Comparison of ENCODE assay signal across 8 mouse cellular contexts in the genomic region with DNA sequence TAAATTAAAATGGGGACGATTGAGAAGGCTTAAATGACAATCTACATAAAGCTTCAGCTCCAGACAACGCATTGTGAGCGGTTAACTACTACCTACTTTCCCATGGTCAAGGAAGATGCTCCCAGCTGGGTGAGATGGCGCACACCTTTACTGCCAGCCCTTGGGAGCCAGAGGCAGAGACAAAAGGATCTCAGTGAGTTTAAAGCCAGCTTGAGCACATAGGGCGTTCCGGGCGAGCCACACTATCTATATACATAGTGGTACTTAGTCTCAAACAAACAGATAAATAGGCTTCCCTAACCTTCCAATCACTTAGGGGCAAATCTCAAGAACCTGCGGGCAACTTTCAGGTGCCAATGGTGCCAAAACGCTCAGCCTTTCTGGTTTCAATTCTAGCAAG. TPM values are rescaled to one million over a fixed set of nuclear protein-coding genes. Genes with fewer than 3 reads are reported as not detected.
DNase-seq lines count a peak whose midpoint lies in the region; ATAC-seq and TF ChIP-seq lines count a peak whose summit lies in the region.

No protein-coding gene starts in this region.

- H3K9ac ChIP-seq in forebrain, embryonic 16.5 days (replicated peaks; ENCODE audit: low read depth, low read length), result peak overlapping the region; percentile 79

- WGBS in heart, embryonic 10.5 days, result 21% methylated on average over 9 of the region's 9 CpGs
- 23% methylated on average over 9 of the region's 9 CpGs for WGBS in forebrain, embryonic 16.5 days
- 23% methylated on average over 9 of the region's 9 CpGs for WGBS in macrophage (ENCODE audit: missing documents)

- H3K4me3 ChIP-seq in heart, embryonic 10.5 days, result peak overlapping the region; percentile 87
- H3K4me3 ChIP-seq in G1E (ENCODE audit: low read depth, low read length) (peak overlapping the region; percentile 88), macrophage (ENCODE audit: inconsistent target) (peak overlapping the region; percentile 43)
- peak overlapping the region; percentile 58 for H3K4me3 ChIP-seq in forebrain, embryonic 16.5 days (replicated peaks; ENCODE audit: low read length)

- peak overlapping the region; percentile 81 for H3K4me2 ChIP-seq in forebrain, embryonic 16.5 days (ENCODE audit: low read length)

- peak overlapping the region; percentile 93 for H3K27ac ChIP-seq in heart, embryonic 10.5 days
- H3K27ac ChIP-seq in forebrain, embryonic 16.5 days (ENCODE audit: low read length), result peak overlapping the region; percentile 57
- peak overlapping the region; percentile 5; the same call in 1 of the 2 replicates for H3K27ac ChIP-seq in macrophage

- peaks cover 49% of the 10 kb centered on the region for H3K79me2 ChIP-seq in macrophage (ENCODE audit: inconsistent target)

- ATAC-seq in G1E (ENCODE audit: extremely low read depth, insufficient number of reproducible peaks, low FRiP score, poor library complexity, severe bottlenecking), result no peak
- peak; percentile 11 for ATAC-seq in forebrain, embryonic 16.5 days
- no peak for ATAC-seq in activated CD4-positive, CD25-positive, alpha-beta regulatory T cell, adult 4 months

- peaks cover 13% of the 10 kb centered on the region for H3K36me3 ChIP-seq in heart, embryonic 10.5 days
- H3K36me3 ChIP-seq in G1E (replicated peaks) (peaks cover 77% of the 10 kb centered on the region), macrophage (ENCODE audit: inconsistent target) (peaks cover 24% of the 10 kb centered on the region)
- peaks cover 3% of the 10 kb centered on the region; the same call in 1 of the 2 replicates for H3K36me3 ChIP-seq in forebrain, embryonic 16.5 days (ENCODE audit: control insufficient read depth, insufficient read depth)

- DNase-seq in heart, embryonic 10.5 days (ENCODE audit: low spot score), result no peak
- DNase-seq in heart, adult 11 months, result no peak
- DNase-seq in G1E (ENCODE audit: low spot score), result no peak
- DNase-seq in yolk sac, embryonic 10.5 days (ENCODE audit: low spot score), result no peak
- DNase-seq in frontal cortex, adult 2 months (ENCODE audit: extremely low spot score in 1 of 2, low spot score in 1 of 2), result no peak

- H3K4me1 ChIP-seq in heart, embryonic 10.5 days, result peaks cover 29% of the 10 kb centered on the region
- peaks cover 34% of the 10 kb centered on the region for H3K4me1 ChIP-seq in G1E (ENCODE audit: insufficient read depth, low read depth, low read length)
- H3K4me1 ChIP-seq in forebrain, embryonic 16.5 days (replicated peaks; ENCODE audit: control insufficient read depth, insufficient read depth, low read length), result peaks cover 17% of the 10 kb centered on the region

- no peaks in the 10 kb centered on the region for H3K27me3 ChIP-seq in heart, embryonic 10.5 days (ENCODE audit: insufficient read depth, poor library complexity, severe bottlenecking)
- H3K27me3 ChIP-seq in G1E (ENCODE audit: insufficient read depth, low read length), result no peaks in the 10 kb centered on the region
- no peaks in the 10 kb centered on the region for H3K27me3 ChIP-seq in forebrain, embryonic 16.5 days (replicated peaks; ENCODE audit: control insufficient read depth, insufficient read depth, low read length)

- TF ChIP-seq CTCF in G1E (IDR thresholded peaks at IDR 0.05; ENCODE audit: low read depth, low read length), result no peak

- H3K9me3 ChIP-seq in heart, embryonic 10.5 days, result no peaks in the 10 kb centered on the region
- H3K9me3 ChIP-seq in G1E (replicated peaks), result no peaks in the 10 kb centered on the region
- H3K9me3 ChIP-seq in forebrain, embryonic 16.5 days (ENCODE audit: control insufficient read depth, low read length), result no peaks in the 10 kb centered on the region

RNA-seq across cellular contexts. Expression of a gene that starts 0.7 kb away (rescaled TPM):
- 116 and 130 TPM in 2 replicates for polyA plus RNA-seq in heart, embryonic 10.5 days (2016; fragmentation: Nextera tagmentation; extraction: Ambion mirVana)
- total RNA-seq in G1E (2014; fragmentation: Nextera tagmentation), result 65.3 and 70.0 TPM in 2 replicates
- 41.7 and 48.3 TPM in 2 replicates for total RNA-seq in G1E (2017)
- polyA plus RNA-seq in G1E (2012), result 35.3 and 51.6 TPM in 2 replicates
- polyA plus RNA-seq in forebrain, embryonic 16.5 days (2015; fragmentation: Nextera tagmentation; extraction: Ambion mirVana), result 132 and 157 TPM in 2 replicates
- 100 to 1,000 TPM in 21 of 26 experiments, 10 to 100 TPM in 5; 38.3 to 235 (median 140) TPM for total RNA-seq in macrophage (2018; cell fraction: chromatin; rRNA removed)
- total RNA-seq in macrophage (2018; cell fraction: cytosol; rRNA removed), result 10 to 100 TPM; 16.9 to 34.6 (median 22.1) TPM
- total RNA-seq in macrophage (2018; cell fraction: nucleus; rRNA removed), result 100 to 1,000 TPM in 7 of 26 experiments, 10 to 100 TPM in 19; 36.9 to 174 (median 83.1) TPM
- polyA plus RNA-seq in macrophage (2018), result 9.7 to 39.5 TPM (median 23.6 TPM) in 3 replicates
- polyA plus RNA-seq in activated CD4-positive, CD25-positive, alpha-beta regulatory T cell, adult 4 months (2017; shearing (Covaris generic)), result 10 to 100 TPM; 30.5 to 37.9 TPM
- polyA plus RNA-seq in frontal cortex, adult 2 months (2012; rRNA removed), result 95.5 and 119 TPM in 2 replicates

RNA-seq across cellular contexts. Expression of a gene that starts 15.7 kb away (rescaled TPM):
- 13.7 and 16.9 TPM in 2 replicates for polyA plus RNA-seq in heart, embryonic 10.5 days (2016; fragmentation: Nextera tagmentation; extraction: Ambion mirVana)
- total RNA-seq in G1E (2014; fragmentation: Nextera tagmentation) (0.30 TPM in 1 of 2 replicates, not detected in the other), G1E (2017) (0.05 and 0.12 TPM in 2 replicates)
- polyA plus RNA-seq in G1E (2012) (0.03 and 0.04 TPM in 2 replicates), macrophage (2018) (0.07 TPM in 1 of 3 replicates, not detected in the others)
- 3.2 and 4.3 TPM in 2 replicates for polyA plus RNA-seq in forebrain, embryonic 16.5 days (2015; fragmentation: Nextera tagmentation; extraction: Ambion mirVana)
- total RNA-seq in macrophage (2018; cell fraction: chromatin; rRNA removed), result 1 to 10 TPM in 6 of 26 experiments, under 1 TPM in 18, not detected in 2; 0.21 to 7.4 (median 0.77) TPM
- total RNA-seq in macrophage (2018; cell fraction: cytosol; rRNA removed), result under 1 TPM in 10 of 26 experiments, not detected in 16; 0.03 to 0.71 (median 0.08) TPM
- 1 to 10 TPM in 1 of 26 experiments, under 1 TPM in 17, not detected in 8; 0.12 to 1.8 (median 0.39) TPM for total RNA-seq in macrophage (2018; cell fraction: nucleus; rRNA removed)
- polyA plus RNA-seq in activated CD4-positive, CD25-positive, alpha-beta regulatory T cell, adult 4 months (2017; shearing (Covaris generic)), result 1 to 10 TPM in 1 of 2 experiments, under 1 TPM in 1; 0.79 to 1.1 TPM
- 5.9 and 6.9 TPM in 2 replicates for polyA plus RNA-seq in frontal cortex, adult 2 months (2012; rRNA removed)

RNA-seq across cellular contexts. Expression of a gene that starts 15.7 kb away (rescaled TPM):
- 78.3 and 85.5 TPM in 2 replicates for polyA plus RNA-seq in heart, embryonic 10.5 days (2016; fragmentation: Nextera tagmentation; extraction: Ambion mirVana)
- total RNA-seq in G1E (2014; fragmentation: Nextera tagmentation) (53.1 and 56.1 TPM in 2 replicates), G1E (2017) (63.5 and 73.2 TPM in 2 replicates)
- polyA plus RNA-seq in G1E (2012) (23.9 and 33.1 TPM in 2 replicates), macrophage (2018) (19.8 to 43.8 TPM (median 25.5 TPM) in 3 replicates)
- polyA plus RNA-seq in forebrain, embryonic 16.5 days (2015; fragmentation: Nextera tagmentation; extraction: Ambion mirVana), result 60.3 and 61.9 TPM in 2 replicates
- 10 to 100 TPM in 17 of 26 experiments, 1 to 10 TPM in 9; 2.0 to 29.6 (median 11.5) TPM for total RNA-seq in macrophage (2018; cell fraction: chromatin; rRNA removed)
- 10 to 100 TPM; 15.0 to 39.9 (median 29.8) TPM for total RNA-seq in macrophage (2018; cell fraction: cytosol; rRNA removed)
- total RNA-seq in macrophage (2018; cell fraction: nucleus; rRNA removed), result 10 to 100 TPM in 20 of 26 experiments, 1 to 10 TPM in 6; 5.5 to 31.4 (median 15.2) TPM
- polyA plus RNA-seq in activated CD4-positive, CD25-positive, alpha-beta regulatory T cell, adult 4 months (2017; shearing (Covaris generic)), result 10 to 100 TPM; 17.3 to 22.8 TPM
- polyA plus RNA-seq in frontal cortex, adult 2 months (2012; rRNA removed), result 51.2 and 51.9 TPM in 2 replicates

RNA-seq across cellular contexts. Expression of a gene that starts 29.6 kb away (rescaled TPM):
- polyA plus RNA-seq in heart, embryonic 10.5 days (2016; fragmentation: Nextera tagmentation; extraction: Ambion mirVana), result 13.9 and 20.7 TPM in 2 replicates
- total RNA-seq in G1E (2014; fragmentation: Nextera tagmentation) (2.6 and 2.8 TPM in 2 replicates), G1E (2017) (1.0 and 1.2 TPM in 2 replicates)
- polyA plus RNA-seq in G1E (2012) (2.6 and 3.0 TPM in 2 replicates), macrophage (2018) (0.06 to 0.16 TPM in 2 of 3 replicates, not detected in the other)
- 10.8 and 12.1 TPM in 2 replicates for polyA plus RNA-seq in forebrain, embryonic 16.5 days (2015; fragmentation: Nextera tagmentation; extraction: Ambion mirVana)
- 1 to 10 TPM in 5 of 26 experiments, under 1 TPM in 5, not detected in 16; 0.25 to 3.1 (median 0.88) TPM for total RNA-seq in macrophage (2018; cell fraction: chromatin; rRNA removed)
- under 1 TPM in 11 of 26 experiments, not detected in 15; 0.04 to 0.56 (median 0.10) TPM for total RNA-seq in macrophage (2018; cell fraction: cytosol; rRNA removed)
- 1 to 10 TPM in 4 of 26 experiments, under 1 TPM in 4, not detected in 18; 0.16 to 2.7 (median 0.77) TPM for total RNA-seq in macrophage (2018; cell fraction: nucleus; rRNA removed)
- polyA plus RNA-seq in activated CD4-positive, CD25-positive, alpha-beta regulatory T cell, adult 4 months (2017; shearing (Covaris generic)), result under 1 TPM in 1 of 2 experiments, not detected in 1; 0.71 TPM
- polyA plus RNA-seq in frontal cortex, adult 2 months (2012; rRNA removed), result 17.9 and 19.1 TPM in 2 replicates

RNA-seq across cellular contexts. Expression of a gene that starts 55.5 kb away (rescaled TPM):
- polyA plus RNA-seq in heart, embryonic 10.5 days (2016; fragmentation: Nextera tagmentation; extraction: Ambion mirVana), result 22.7 and 23.9 TPM in 2 replicates
- 74.9 and 94.3 TPM in 2 replicates for total RNA-seq in G1E (2014; fragmentation: Nextera tagmentation)
- 33.0 and 34.8 TPM in 2 replicates for total RNA-seq in G1E (2017)
- polyA plus RNA-seq in G1E (2012), result 159 and 205 TPM in 2 replicates
- polyA plus RNA-seq in forebrain, embryonic 16.5 days (2015; fragmentation: Nextera tagmentation; extraction: Ambion mirVana), result 25.4 and 32.6 TPM in 2 replicates
- total RNA-seq in macrophage (2018; cell fraction: chromatin; rRNA removed), result 1,000 to 10,000 TPM in 1 of 26 experiments, 100 to 1,000 TPM in 25; 236 to 1,071 (median 603) TPM
- 100 to 1,000 TPM in 3 of 26 experiments, 10 to 100 TPM in 23; 52.7 to 124 (median 75.9) TPM for total RNA-seq in macrophage (2018; cell fraction: cytosol; rRNA removed)
- total RNA-seq in macrophage (2018; cell fraction: nucleus; rRNA removed), result 100 to 1,000 TPM; 163 to 452 (median 320) TPM
- polyA plus RNA-seq in macrophage (2018), result 53.4 to 137 TPM (median 97.8 TPM) in 3 replicates
- 100 to 1,000 TPM in 1 of 2 experiments, 10 to 100 TPM in 1; 98.7 to 102 TPM for polyA plus RNA-seq in activated CD4-positive, CD25-positive, alpha-beta regulatory T cell, adult 4 months (2017; shearing (Covaris generic))
- polyA plus RNA-seq in frontal cortex, adult 2 months (2012; rRNA removed), result 100 and 112 TPM in 2 replicates

Comparison
In these comparisons a context has a peak if more than half of its experiments do, and no peak if none do; other contexts are left out.
1. H3K27ac ChIP-seq: peak in every context shown above with its lines; median percentile 93 in heart, embryonic 10.5 days; 57 in forebrain, embryonic 16.5 days; 5 in macrophage.